Mouse (Mus musculus) intestine, embryonic 15.5 days (tissue): ENCODE data around the gene Chrm2. TPM values are rescaled to one million over a fixed set of nuclear protein-coding genes. Genes with fewer than 3 reads are reported as not detected.

ENCODE experiments used
- ATAC-seq: fragments of 200-750 bp; cut with Nextera tagmentation; 2 replicates; pipeline ENCODE4 v1.8.0; 2017; ENCODE audit warnings: moderate TSS enrichment, moderate library complexity
- H3K27ac ChIP-seq: fragments of 300-500 bp; sonication (generic); 2 replicates; pipeline ENCODE4 v1.5.1; 2015; ENCODE audit warnings: mild to moderate bottlenecking, inconsistent platforms
- H3K27me3 ChIP-seq: fragments of 300-500 bp; sonication (generic); replicated peaks from 2 replicates; pipeline ENCODE4 v1.6.1; 2015; ENCODE audit warnings: inconsistent platforms
- H3K36me3 ChIP-seq: fragments of 300-500 bp; sonication (generic); 2 replicates; pipeline ENCODE4 v1.6.1; 2015; ENCODE audit warnings: inconsistent platforms
- H3K4me1 ChIP-seq: fragments of 300-500 bp; sonication (generic); replicated peaks from 2 replicates; pipeline ENCODE4 v1.6.1; 2015; ENCODE audit warnings: inconsistent platforms
- H3K4me2 ChIP-seq: fragments of 300-500 bp; sonication (generic); replicated peaks from 2 replicates; pipeline ENCODE4 v1.6.1; 2015; ENCODE audit warnings: mild to moderate bottlenecking, inconsistent platforms
- H3K4me3 ChIP-seq: fragments of 300-500 bp; sonication (generic); replicated peaks from 2 replicates; pipeline ENCODE4 v1.5.1; 2015; ENCODE audit warnings: inconsistent platforms
- H3K9ac ChIP-seq: fragments of 300-500 bp; sonication (generic); 2 replicates; pipeline ENCODE4 v1.6.1; 2015; ENCODE audit warnings: inconsistent platforms
- H3K9me3 ChIP-seq: fragments of 300-500 bp; sonication (generic); 2 replicates; pipeline ENCODE4 v1.6.1; 2016; ENCODE audit warnings: inconsistent platforms
- WGBS: fragments of 180-500 bp; shearing (Covaris S2); methylation state at CpG from one replicate; pipeline ENCODE4 v1.1.7; 2015; 5-methylcytosine and 5-hydroxymethylcytosine counted together
- polyA plus RNA-seq: library from polyadenylated mRNA; unstranded; fragments of >200 nt; fragmentation: Nextera tagmentation; extraction: Ambion mirVana; gene quantifications from 2 replicates; pipeline ENCODE4 v1.2.1, GENCODE M21; 2015

The Chrm2 gene
- polyA plus RNA-seq, result 15.5 and 18.2 TPM in 2 replicates

GRCm38 (mm10) chr6:36387612-36388400, at the start of gene Chrm2:
Gene Chrm2 (plus strand): TSS chr6:36388084.
- Histone ChIP-seq H3K4me3 (peak within 1 kb of the TSS; percentile 53), H3K4me1 (0 out of 2 replicates have a peak, but pooled peaks cover 3% of the 10 kb centered on the region), H3K27ac (peak within 1 kb of the TSS; percentile 56), H3K36me3 (no peaks in the 10 kb centered on the region), H3K4me2 (peak within 1 kb of the TSS; percentile 95), H3K9me3 (no peaks in the 10 kb centered on the region), H3K27me3 (peaks cover 12% of the 10 kb centered on the region; the same call in 1 of the 2 replicates), H3K9ac (peak within 1 kb of the TSS; percentile 52)
- ATAC-seq, result peak; percentile 61; the same call in 1 of the 2 replicates
- 3% methylated on average over 30 of the region's 30 CpGs for WGBS

GRCm38 (mm10) chr6:36373983-36374382, 13.9 kb upstream of the Chrm2 start:
- H3K9ac ChIP-seq, result no peak overlapping the region
- ATAC-seq, result no peak
- H3K9me3 ChIP-seq, result no peaks in the 10 kb centered on the region
- H3K36me3 ChIP-seq, result no peaks in the 10 kb centered on the region
- WGBS, result 73% methylated on average over 2 of the region's 2 CpGs
- no peaks in the 10 kb centered on the region for H3K4me1 ChIP-seq
- H3K27ac ChIP-seq, result no peak overlapping the region
- H3K4me2 ChIP-seq, result no peak overlapping the region
- no peak overlapping the region for H3K4me3 ChIP-seq
- H3K27me3 ChIP-seq, result no peaks in the 10 kb centered on the region

GRCm38 (mm10) chr6:36377936-36378335, 9.9 kb upstream of the Chrm2 start:
- Histone ChIP-seq H3K9ac (no peak overlapping the region), H3K4me1 (no peaks in the 10 kb centered on the region), H3K27me3 (no peaks in the 10 kb centered on the region), H3K36me3 (no peaks in the 10 kb centered on the region), H3K4me3 (no peak overlapping the region), H3K27ac (no peak overlapping the region), H3K4me2 (no peak overlapping the region), H3K9me3 (no peaks in the 10 kb centered on the region)
- 51% methylated on average over 4 of the region's 4 CpGs for WGBS
- ATAC-seq, result no peak

GRCm38 (mm10) chr6:36384102-36384501, 3.8 kb upstream of the Chrm2 start:
- Histone ChIP-seq H3K9ac (no peak overlapping the region), H3K4me1 (0 out of 2 replicates have a peak, but pooled peaks cover 3% of the 10 kb centered on the region), H3K4me3 (no peak overlapping the region), H3K4me2 (no peak overlapping the region), H3K9me3 (no peaks in the 10 kb centered on the region), H3K27me3 (peaks cover 5% of the 10 kb centered on the region; the same call in 1 of the 2 replicates), H3K36me3 (no peaks in the 10 kb centered on the region), H3K27ac (no peak overlapping the region)
- no peak for ATAC-seq
- 39% methylated on average over 3 of the region's 3 CpGs for WGBS

GRCm38 (mm10) chr6:36388401-36389259, 746 bp downstream of the Chrm2 start:
- Histone ChIP-seq H3K27ac (peak overlapping the region; percentile 56), H3K9ac (peak overlapping the region; percentile 52), H3K27me3 (peaks cover 12% of the 10 kb centered on the region; the same call in 1 of the 2 replicates), H3K4me2 (peak overlapping the region; percentile 95), H3K4me3 (peak overlapping the region; percentile 53), H3K36me3 (no peaks in the 10 kb centered on the region), H3K4me1 (0 out of 2 replicates have a peak, but pooled peaks cover 3% of the 10 kb centered on the region), H3K9me3 (no peaks in the 10 kb centered on the region)
- WGBS, result 1% methylated on average over 36 of the region's 36 CpGs
- ATAC-seq, result peak; percentile 69

GRCm38 (mm10) chr6:36389260-36389965, 1.5 kb downstream of the Chrm2 start:
- Histone ChIP-seq H3K36me3 (no peaks in the 10 kb centered on the region), H3K4me3 (peak overlapping the region; percentile 53), H3K27me3 (peaks cover 12% of the 10 kb centered on the region; the same call in 1 of the 2 replicates), H3K4me1 (0 out of 2 replicates have a peak, but pooled peaks cover 3% of the 10 kb centered on the region), H3K9ac (peak overlapping the region; percentile 52), H3K27ac (0 out of 2 replicates have a peak overlapping the region, but pooled peaks have one; percentile 32), H3K4me2 (peak overlapping the region; percentile 95), H3K9me3 (no peaks in the 10 kb centered on the region)
- 24% methylated on average over 20 of the region's 20 CpGs for whole genome bisulfite sequencing
- no peak for ATAC-seq

GRCm38 (mm10) chr6:36393705-36394104, 5.8 kb downstream of the Chrm2 start:
- ATAC-seq, result no peak
- Histone ChIP-seq H3K4me3 (no peak overlapping the region), H3K9me3 (no peaks in the 10 kb centered on the region), H3K4me2 (no peak overlapping the region), H3K36me3 (no peaks in the 10 kb centered on the region), H3K4me1 (no peaks in the 10 kb centered on the region), H3K27ac (no peak overlapping the region), H3K9ac (no peak overlapping the region), H3K27me3 (peaks cover 9% of the 10 kb centered on the region; the same call in 1 of the 2 replicates)
- WGBS, result 67% methylated on average over 4 of the region's 4 CpGs

GRCm38 (mm10) chr6:36405139-36405538, 17.3 kb downstream of the Chrm2 start:
- no peak for ATAC-seq
- no peak overlapping the region for H3K4me3 ChIP-seq
- H3K9me3 ChIP-seq, result no peaks in the 10 kb centered on the region
- 67% methylated on average over 5 of the region's 5 CpGs for WGBS
- H3K36me3 ChIP-seq, result no peaks in the 10 kb centered on the region
- no peak overlapping the region for H3K27ac ChIP-seq
- no peaks in the 10 kb centered on the region for H3K27me3 ChIP-seq
- H3K4me2 ChIP-seq, result no peak overlapping the region
- no peaks in the 10 kb centered on the region for H3K4me1 ChIP-seq
- no peak overlapping the region for H3K9ac ChIP-seq

- Histone ChIP-seq H3K36me3 (no peaks in the 10 kb centered on the region), H3K4me2 (no peak overlapping the region), H3K9me3 (no peaks in the 10 kb centered on the region), H3K4me1 (no peaks in the 10 kb centered on the region), H3K27me3 (no peaks in the 10 kb centered on the region), H3K4me3 (no peak overlapping the region), H3K27ac (no peak overlapping the region), H3K9ac (no peak overlapping the region)
- ATAC-seq, result no peak
These were observed 21.1 kb downstream of the Chrm2 start for GRCm38 (mm10) chr6:36409016-36409415.

- no peak overlapping the region for H3K4me3 ChIP-seq
- no peaks in the 10 kb centered on the region for H3K4me1 ChIP-seq
- no peak overlapping the region for H3K4me2 ChIP-seq
- H3K27ac ChIP-seq, result no peak overlapping the region
- H3K27me3 ChIP-seq, result no peaks in the 10 kb centered on the region
- ATAC-seq, result no peak
- H3K9ac ChIP-seq, result no peak overlapping the region
- H3K36me3 ChIP-seq, result no peaks in the 10 kb centered on the region
- 92% methylated on average over 2 of the region's 2 CpGs for WGBS
- H3K9me3 ChIP-seq, result no peaks in the 10 kb centered on the region
These were observed 22.2 kb downstream of the Chrm2 start for GRCm38 (mm10) chr6:36410057-36410456.

GRCm38 (mm10) chr6:36419716-36420115, 31.8 kb downstream of the Chrm2 start:
- no peak overlapping the region for H3K4me2 ChIP-seq

GRCm38 (mm10) chr6:36437964-36438363, 50.1 kb downstream of the Chrm2 start:
- H3K9ac ChIP-seq, result no peak overlapping the region
- no peak overlapping the region for H3K4me3 ChIP-seq
- H3K4me2 ChIP-seq, result no peak overlapping the region
- 94% methylated on average over 6 of the region's 6 CpGs for WGBS
- ATAC-seq, result no peak
- no peaks in the 10 kb centered on the region for H3K27me3 ChIP-seq
- H3K27ac ChIP-seq, result no peak overlapping the region
- no peaks in the 10 kb centered on the region for H3K36me3 ChIP-seq
- H3K9me3 ChIP-seq, result no peaks in the 10 kb centered on the region
- no peaks in the 10 kb centered on the region for H3K4me1 ChIP-seq

More at GRCm38 (mm10) chr6:36419716-36420115, 31.8 kb downstream of the Chrm2 start:
- H3K36me3 ChIP-seq, result no peaks in the 10 kb centered on the region
- H3K4me3 ChIP-seq, result no peak overlapping the region
- H3K9ac ChIP-seq, result no peak overlapping the region
- no peak for ATAC-seq
- H3K27me3 ChIP-seq, result no peaks in the 10 kb centered on the region
- no peaks in the 10 kb centered on the region for H3K9me3 ChIP-seq
- no peaks in the 10 kb centered on the region for H3K4me1 ChIP-seq
- no peak overlapping the region for H3K27ac ChIP-seq
- WGBS, result 56% methylated on average over 2 of the region's 2 CpGs
